Mouse (Mus musculus) heart, embryonic 14.5 days (tissue): ENCODE data around the gene Cux1. TPM values are rescaled to one million over a fixed set of nuclear protein-coding genes. Genes with fewer than 3 reads are reported as not detected.
A peak's percentile ranks its signal among the peaks of the same experiment; 100 is the strongest.

Experiments used
- ATAC-seq: fragments of 200-750 bp; cut with Nextera tagmentation; 2 replicates; pipeline ENCODE4 v1.8.0; 2017; ENCODE audit warnings: low read depth, moderate TSS enrichment; ENCODE audit not compliant: insufficient number of reproducible peaks, insufficient read depth, low FRiP score
- H3K27ac ChIP-seq, 2 experiments: fragments of 200-500 bp in 1 of 2; fragments of 300-500 bp in 1 of 2; sonication (generic) in 1 of 2; replicated peaks in 1 of 2; 2 replicates each; pipeline ENCODE4 v1.5.1; 2012 to 2014; ENCODE audit warnings: low read depth in 2 of 2, low read length in 2 of 2, control low read depth in 1 of 2, mild to moderate bottlenecking in 1 of 2, mixed read lengths in 1 of 2; ENCODE audit not compliant: control insufficient read depth in 1 of 2, insufficient read depth in 1 of 2
- H3K27me3 ChIP-seq: fragments of 300-500 bp; sonication (generic); 2 replicates; pipeline ENCODE4 v1.6.1; 2014; ENCODE audit warnings: mild to moderate bottlenecking, low read length, control low read depth; ENCODE audit not compliant: control insufficient read depth, insufficient read depth
- H3K36me3 ChIP-seq: fragments of 300-500 bp; sonication (generic); 2 replicates; pipeline ENCODE4 v1.6.1; 2014; ENCODE audit warnings: mild to moderate bottlenecking, control low read depth, low read length, mixed read lengths; ENCODE audit not compliant: control insufficient read depth, insufficient read depth
- H3K4me1 ChIP-seq, 2 experiments: fragments of 200-500 bp in 1 of 2; fragments of 300-500 bp in 1 of 2; sonication (generic) in 1 of 2; 2 replicates each; pipeline ENCODE4 v1.6.1; 2012 to 2014; ENCODE audit warnings: low read length in 2 of 2, control low read depth in 1 of 2, mixed read lengths in 1 of 2; ENCODE audit not compliant: control insufficient read depth in 2 of 2, insufficient read depth in 2 of 2
- H3K4me2 ChIP-seq: fragments of 300-500 bp; sonication (generic); 2 replicates; pipeline ENCODE4 v1.6.1; 2014; ENCODE audit warnings: mild to moderate bottlenecking, low read length
- H3K4me3 ChIP-seq, 2 experiments: fragments of 200-500 bp in 1 of 2; fragments of 300-500 bp in 1 of 2; sonication (generic) in 1 of 2; 2 replicates each; pipeline ENCODE4 v1.5.1; 2012 to 2014; ENCODE audit warnings: low read length in 2 of 2, mild to moderate bottlenecking in 2 of 2, control low read depth in 1 of 2, low read depth in 1 of 2, moderate library complexity in 1 of 2; ENCODE audit not compliant: control insufficient read depth in 1 of 2, insufficient read depth in 1 of 2
- H3K9ac ChIP-seq: fragments of 300-500 bp; sonication (generic); 2 replicates; pipeline ENCODE4 v1.6.1; 2014; ENCODE audit warnings: mild to moderate bottlenecking, low read length
- H3K9me3 ChIP-seq: fragments of 300-500 bp; sonication (generic); 2 replicates; pipeline ENCODE4 v1.6.1; 2016; ENCODE audit warnings: low read length, control low read depth; ENCODE audit not compliant: control insufficient read depth
- WGBS: fragments of 180-500 bp; shearing (Covaris S2); extraction: QIAGEN DNeasy Blood & Tissue Kit; methylation state at CpG from one replicate; pipeline ENCODE4 v1.1.7; 2014; 5-methylcytosine and 5-hydroxymethylcytosine counted together
- polyA plus RNA-seq: library from polyadenylated mRNA; unstranded; fragments of >200 nt; fragmentation: Nextera tagmentation; extraction: Ambion mirVana; gene quantifications from 2 replicates; pipeline ENCODE4 v1.2.1, GENCODE M21; 2014

Cux1 gene
- polyA plus RNA-seq = 71.6 and 76.8 TPM in 2 replicates

GRCm38 (mm10) chr5:136567176-136568025 lies at the start of gene Cux1:
Gene Cux1 (minus strand): TSS chr5:136567490.
- no peaks in the 10 kb centered on the region for H3K36me3 ChIP-seq
- under 1% methylated on average over 81 of the region's 103 CpGs for WGBS

GRCm38 (mm10) chr5:136612391-136612790 lies 45.1 kb upstream of the Cux1 start:
- H3K4me3 ChIP-seq = no peak overlapping the region
- no peaks in the 10 kb centered on the region for H3K27me3 ChIP-seq
- H3K9me3 ChIP-seq = no peaks in the 10 kb centered on the region
- no peak overlapping the region for H3K9ac ChIP-seq
- H3K36me3 ChIP-seq = no peaks in the 10 kb centered on the region
- H3K4me1 ChIP-seq = no peaks in the 10 kb centered on the region
- 62% methylated on average over 1 of the region's 1 CpGs for WGBS
- ATAC-seq = no peak
- H3K27ac ChIP-seq = no peak overlapping the region
- H3K4me2 ChIP-seq = no peak overlapping the region

More at GRCm38 (mm10) chr5:136567176-136568025, at the start of gene Cux1:
- peak; percentile 78 for ATAC-seq
- peaks cover 5 to 23% of the 10 kb centered on the region in 2 experiments for H3K4me1 ChIP-seq
- H3K9ac ChIP-seq = peak within 1 kb of the TSS; percentile 88
- peak within 1 kb of the TSS; percentile 63 to 72 for H3K4me3 ChIP-seq
- peak within 1 kb of the TSS; percentile 71 to 94 for H3K27ac ChIP-seq
- peaks cover 12% of the 10 kb centered on the region; the same call in 1 of the 2 replicates for H3K27me3 ChIP-seq
- peak within 1 kb of the TSS; percentile 100 for H3K4me2 ChIP-seq
- no peaks in the 10 kb centered on the region for H3K9me3 ChIP-seq

- no peak for ATAC-seq
- WGBS = 49% methylated on average over 6 of the region's 6 CpGs
- Histone ChIP-seq H3K9ac (no peak overlapping the region), H3K4me3 (no peak overlapping the region), H3K27ac (no peak overlapping the region), H3K4me2 (no peak overlapping the region), H3K4me1 (no peaks in the 10 kb centered on the region), H3K9me3 (no peaks in the 10 kb centered on the region), H3K27me3 (no peaks in the 10 kb centered on the region), H3K36me3 (no peaks in the 10 kb centered on the region)
Measured at GRCm38 (mm10) chr5:136608814-136609434, 41.6 kb upstream of the Cux1 start.

- no peak overlapping the region for H3K9ac ChIP-seq
- H3K36me3 ChIP-seq = no peaks in the 10 kb centered on the region
- H3K27me3 ChIP-seq = no peaks in the 10 kb centered on the region
- H3K4me3 ChIP-seq = no peak overlapping the region
- 61% methylated on average over 11 of the region's 11 CpGs for WGBS
- H3K9me3 ChIP-seq = no peaks in the 10 kb centered on the region
- H3K4me2 ChIP-seq = no peak overlapping the region
- no peaks in the 10 kb centered on the region for H3K4me1 ChIP-seq
- no peak overlapping the region for H3K27ac ChIP-seq
- ATAC-seq = no peak
Measured at GRCm38 (mm10) chr5:136605144-136605543, 37.9 kb upstream of the Cux1 start.

GRCm38 (mm10) chr5:136603176-136603964 lies 36.1 kb upstream of the Cux1 start:
- Histone ChIP-seq H3K4me3 (no peak overlapping the region), H3K27ac (no peak overlapping the region), H3K36me3 (no peaks in the 10 kb centered on the region), H3K9me3 (no peaks in the 10 kb centered on the region), H3K9ac (no peak overlapping the region), H3K4me2 (no peak overlapping the region), H3K27me3 (no peaks in the 10 kb centered on the region), H3K4me1 (no peaks in the 10 kb centered on the region)
- WGBS = 87% methylated on average over 13 of the region's 13 CpGs
- ATAC-seq = no peak

GRCm38 (mm10) chr5:136600511-136600910 lies 33.2 kb upstream of the Cux1 start:
- no peaks in the 10 kb centered on the region for H3K27me3 ChIP-seq
- 65% methylated on average over 5 of the region's 5 CpGs for WGBS
- no peak overlapping the region for H3K4me2 ChIP-seq
- no peaks in the 10 kb centered on the region for H3K9me3 ChIP-seq
- H3K27ac ChIP-seq = no peak overlapping the region
- ATAC-seq = no peak
- H3K4me1 ChIP-seq = no peaks in the 10 kb centered on the region
- H3K4me3 ChIP-seq = no peak overlapping the region
- H3K9ac ChIP-seq = no peak overlapping the region
- no peaks in the 10 kb centered on the region for H3K36me3 ChIP-seq

- WGBS = 70% methylated on average over 8 of the region's 8 CpGs
- Histone ChIP-seq H3K9ac (no peak overlapping the region), H3K4me2 (no peak overlapping the region)
Measured at GRCm38 (mm10) chr5:136594896-136595540, 27.7 kb upstream of the Cux1 start.

More at GRCm38 (mm10) chr5:136594896-136595540, 27.7 kb upstream of the Cux1 start:
- H3K27me3 ChIP-seq = no peaks in the 10 kb centered on the region
- no peaks in the 10 kb centered on the region for H3K9me3 ChIP-seq
- no peak overlapping the region for H3K27ac ChIP-seq
- ATAC-seq = no peak
- H3K36me3 ChIP-seq = no peaks in the 10 kb centered on the region
- H3K4me3 ChIP-seq = no peak overlapping the region
- no peaks in the 10 kb centered on the region for H3K4me1 ChIP-seq
